Mouse (Mus musculus) mammary gland, adult 2 months (tissue): Measurements from ENCODE around the gene Adcyap1r1. TPM values are rescaled to one million over a fixed set of nuclear protein-coding genes. Genes with fewer than 3 reads are reported as not detected.

Source experiments
- polyA plus RNA-seq: library from polyadenylated mRNA; depleted of rRNA; stranded (reverse); fragments of >200 nt; gene quantifications from 2 replicates; pipeline ENCODE4 v1.2.3, GENCODE M21; 2012; ENCODE audit warnings: low replicate concordance; rRNA removed

Adcyap1r1 gene
- polyA plus RNA-seq: 16.1 and 21.4 TPM in 2 replicates

DNA sequence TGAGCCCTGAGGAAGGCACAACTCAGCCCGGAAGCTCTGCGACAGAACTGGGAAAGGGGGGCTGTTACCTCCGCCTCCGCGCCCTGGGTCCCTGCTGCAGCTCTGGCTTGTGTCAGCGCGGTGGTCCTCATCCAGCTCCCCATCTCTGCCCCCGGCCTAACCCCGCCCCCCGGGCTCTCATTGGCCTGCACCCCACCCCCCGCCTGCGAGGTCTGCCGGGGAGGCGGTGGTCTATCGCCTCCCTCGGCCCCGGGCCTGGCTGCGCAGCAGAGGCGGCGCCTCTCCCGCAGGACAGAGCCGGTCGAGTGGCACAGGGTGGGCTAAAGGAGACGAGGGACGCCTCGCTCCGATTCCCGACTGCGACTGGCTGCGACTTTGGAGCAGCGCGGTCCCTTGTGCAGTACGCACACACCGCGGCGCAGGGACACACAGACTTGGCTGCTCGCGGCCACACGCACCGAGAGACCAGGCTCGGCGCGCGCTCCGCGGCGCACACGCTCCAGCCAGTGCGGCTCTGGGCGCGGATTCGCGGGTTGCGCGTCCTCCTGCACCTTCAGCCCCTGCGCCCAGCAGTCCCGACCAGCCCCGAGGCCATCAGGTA lies at the start of gene Adcyap1r1:
Adcyap1r1 (plus strand) TSS at position 208 of the 601 bp plus-strand sequence.

Other genes with a start within 250 kb of the Adcyap1r1 start
- 7.6 and 15.0 TPM in 2 replicates for gene Mindy4, start 248.6 kb upstream of the Adcyap1r1 start, polyA plus RNA-seq
- 518 and 615 TPM in 2 replicates for gene Aqp1, start 115.5 kb upstream of the Adcyap1r1 start, polyA plus RNA-seq
- gene Ghrhr, start 75.7 kb upstream of the Adcyap1r1 start, polyA plus RNA-seq: 0.07 TPM in 1 of 2 replicates, not detected in the other
- gene Neurod6, start 229.3 kb downstream of the Adcyap1r1 start, polyA plus RNA-seq: not detected in 2 replicates